Comparison of ENCODE assay signal across 20 mouse cellular contexts in genomic region chr6:53664759-53665158, GRCm38 (mm10).
DNase-seq lines count a peak whose midpoint lies in the region; ATAC-seq and TF ChIP-seq lines count a peak whose summit lies in the region.
"Had no signal": no experiment of that assay in that cellular context is flagged by ENCODE, and none has a peak within 500 bp of the region (broad histone marks: within the 10 kb centered on the region; RNA-seq: fewer than 3 reads in every experiment).

No protein-coding gene starts in this region.

- intact Hi-C loops in left cerebral cortex, postnatal 36 days (cut with DNase I), result no loop called here
- intact Hi-C loops in gastrocnemius, postnatal 36 days (cut with DNase I), result no loop called here

- peaks cover 28% of the 10 kb centered on the region for H3K4me1 ChIP-seq in lung, embryonic 14.5 days (ENCODE audit: insufficient read depth)
- peaks cover 31% of the 10 kb centered on the region for H3K4me1 ChIP-seq in limb, embryonic 10.5 days

- H3K36me3 ChIP-seq in lung, embryonic 14.5 days (ENCODE audit: insufficient read depth), result no peaks in the 10 kb centered on the region
- no peaks in the 10 kb centered on the region for H3K36me3 ChIP-seq in limb, embryonic 10.5 days
- H3K36me3 ChIP-seq: embryonic facial prominence, embryonic 13.5 days; forebrain, embryonic 12.5 days; hindbrain, embryonic 12.5 days had no signal

- peak; percentile 70 for DNase-seq in lung, embryonic 14.5 days
- no peak for DNase-seq in lung, postnatal 4 days
- DNase-seq in lung, postnatal 10 days, result peak; percentile 5
- DNase-seq in lung, adult 18-20 months, result no peak
- DNase-seq in limb, embryonic 10.5 days (ENCODE audit: low spot score), result no peak
- DNase-seq in left cerebral cortex, postnatal 36 days (ENCODE audit: low spot score in 2 of 2), result no peak
- DNase-seq in thymus, postnatal 36 days, result no peak
- no peak for DNase-seq in gastrocnemius, postnatal 36 days
- DNase-seq: adrenal gland, postnatal 14 days; cerebellum, adult 11-12 months; cerebellum, adult 9-10 months; cerebellum, postnatal 25 days; gastrocnemius, postnatal 14 days; heart, postnatal 4 days had no signal

- no peak overlapping the region for H3K4me3 ChIP-seq in lung, embryonic 14.5 days (ENCODE audit: low read depth, low read length)
- H3K4me3 ChIP-seq in limb, embryonic 10.5 days, result no peak overlapping the region
- H3K4me3 ChIP-seq: embryonic facial prominence, embryonic 13.5 days; forebrain, embryonic 12.5 days; heart, embryonic 13.5 days; hindbrain, embryonic 12.5 days had no signal

- no peak overlapping the region for H3K9ac ChIP-seq in lung, embryonic 14.5 days
- H3K9ac ChIP-seq: embryonic facial prominence, embryonic 13.5 days; forebrain, embryonic 12.5 days; heart, embryonic 13.5 days; hindbrain, embryonic 12.5 days had no signal

- H3K27ac ChIP-seq in lung, embryonic 14.5 days (ENCODE audit: low read depth), result peak overlapping the region; percentile 80
- peak overlapping the region; percentile 32; the same call in 1 of the 2 replicates for H3K27ac ChIP-seq in limb, embryonic 10.5 days
- H3K27ac ChIP-seq: embryonic facial prominence, embryonic 13.5 days; forebrain, embryonic 12.5 days; heart, embryonic 13.5 days; hindbrain, embryonic 12.5 days had no signal

- peak; percentile 80 for ATAC-seq in lung, embryonic 14.5 days (ENCODE audit: insufficient read depth)
- ATAC-seq: forebrain, embryonic 16.5 days; hindbrain, embryonic 16.5 days had no signal

- WGBS in lung, embryonic 14.5 days, result 27% methylated on average over 1 of the region's 1 CpGs
- 68% methylated on average over 1 of the region's 1 CpGs for WGBS in limb, embryonic 10.5 days

- H3K9me3 ChIP-seq in lung, embryonic 14.5 days (ENCODE audit: low read depth, low read length), result no peaks in the 10 kb centered on the region
- H3K9me3 ChIP-seq in limb, embryonic 10.5 days (replicated peaks), result no peaks in the 10 kb centered on the region
- H3K9me3 ChIP-seq: embryonic facial prominence, embryonic 13.5 days; forebrain, embryonic 12.5 days; heart, embryonic 13.5 days; hindbrain, embryonic 12.5 days had no signal

- H3K27me3 ChIP-seq in lung, embryonic 14.5 days (ENCODE audit: insufficient read depth, low read length), result no peaks in the 10 kb centered on the region
- peaks cover 27% of the 10 kb centered on the region for H3K27me3 ChIP-seq in limb, embryonic 10.5 days (ENCODE audit: low read depth, poor library complexity, severe bottlenecking)
- H3K27me3 ChIP-seq: embryonic facial prominence, embryonic 13.5 days; forebrain, embryonic 12.5 days; heart, embryonic 13.5 days; hindbrain, embryonic 12.5 days had no signal

- TF ChIP-seq CTCF in lung, embryonic 14.5 days (IDR thresholded peaks at IDR 0.05; ENCODE audit: low read depth), result no peak

- H3K4me2 ChIP-seq in lung, embryonic 14.5 days, result no peak overlapping the region
- H3K4me2 ChIP-seq: embryonic facial prominence, embryonic 13.5 days; forebrain, embryonic 12.5 days; heart, embryonic 13.5 days; hindbrain, embryonic 12.5 days had no signal

Comparison
In these comparisons a context has a peak if more than half of its experiments do, and no peak if none do; other contexts are left out.
1. DNase-seq: peak in lung, embryonic 14.5 days (single experiment) and lung, postnatal 10 days (single experiment); none in lung, postnatal 4 days (0 of 2), lung, adult 18-20 months (0 of 2), limb, embryonic 10.5 days (single experiment), left cerebral cortex, postnatal 36 days (0 of 2), thymus, postnatal 36 days (0 of 2) and gastrocnemius, postnatal 36 days (0 of 2).